Mouse (Mus musculus) midbrain, embryonic 14.5 days (tissue): ENCODE results near the gene Dlgap1. TPM values are rescaled to one million over a fixed set of nuclear protein-coding genes. Genes with fewer than 3 reads are reported as not detected.

Source experiments
- ATAC-seq: fragments of 200-750 bp; cut with Nextera tagmentation; 2 replicates; pipeline ENCODE4 v1.8.0; 2017; ENCODE audit warnings: moderate number of reproducible peaks, moderate library complexity; ENCODE audit not compliant: low FRiP score, low TSS enrichment
- DNase-seq: peaks from one replicate; pipeline ENCODE4 v3.0.0-alpha.2; 2015
- H3K27ac ChIP-seq: fragments of 300-500 bp; sonication (generic); replicated peaks from 2 replicates; pipeline ENCODE4 v1.5.1; 2014; ENCODE audit warnings: mild to moderate bottlenecking, low read depth, low read length, moderate library complexity
- H3K27me3 ChIP-seq: fragments of 300-500 bp; sonication (generic); 2 replicates; pipeline ENCODE4 v1.6.1; 2014; ENCODE audit warnings: low read length, control low read depth, mixed read lengths; ENCODE audit not compliant: control insufficient read depth, insufficient read depth
- H3K36me3 ChIP-seq: fragments of 300-500 bp; sonication (generic); 2 replicates; pipeline ENCODE4 v1.6.1; 2014; ENCODE audit warnings: low read length, control low read depth; ENCODE audit not compliant: control insufficient read depth, insufficient read depth
- H3K4me1 ChIP-seq: fragments of 300-500 bp; sonication (generic); 2 replicates; pipeline ENCODE4 v1.6.1; 2014; ENCODE audit warnings: mild to moderate bottlenecking, antibody characterized with exemption, low read length, control low read depth; ENCODE audit not compliant: control insufficient read depth, insufficient read depth
- H3K4me2 ChIP-seq: fragments of 300-500 bp; sonication (generic); 2 replicates; pipeline ENCODE4 v1.6.1; 2014; ENCODE audit warnings: mild to moderate bottlenecking, low read length, moderate library complexity
- H3K4me3 ChIP-seq: fragments of 300-500 bp; sonication (generic); replicated peaks from 2 replicates; pipeline ENCODE4 v1.5.1; 2014; ENCODE audit warnings: low read depth, low read length
- H3K9ac ChIP-seq: fragments of 300-500 bp; sonication (generic); replicated peaks from 2 replicates; pipeline ENCODE4 v1.6.1; 2014; ENCODE audit warnings: mild to moderate bottlenecking, low read length, moderate library complexity
- H3K9me3 ChIP-seq: fragments of 300-500 bp; sonication (generic); 2 replicates; pipeline ENCODE4 v1.6.1; 2016; ENCODE audit warnings: low read length, control low read depth, mixed read lengths; ENCODE audit not compliant: control insufficient read depth
- WGBS: fragments of 180-500 bp; shearing (Covaris S2); extraction: QIAGEN DNeasy Blood & Tissue Kit; methylation state at CpG from one replicate; pipeline ENCODE4 v1.1.7; 2014; 5-methylcytosine and 5-hydroxymethylcytosine counted together
- polyA plus RNA-seq: library from polyadenylated mRNA; unstranded; fragments of >200 nt; fragmentation: Nextera tagmentation; extraction: Ambion mirVana; gene quantifications from 2 replicates; pipeline ENCODE4 v1.2.1, GENCODE M21; 2014

Dlgap1 gene
- polyA plus RNA-seq, 1 experiment from 2014 or later, result 15.7 TPM

- H3K4me2 ChIP-seq, result no peak overlapping the region
- no peaks in the 10 kb centered on the region for H3K9me3 ChIP-seq
- no peak for ATAC-seq
- no peak overlapping the region for H3K4me3 ChIP-seq
- WGBS, result 72% methylated on average over 6 of the region's 6 CpGs
- no peak for DNase-seq
- H3K27ac ChIP-seq, result no peak overlapping the region
- H3K27me3 ChIP-seq, result no peaks in the 10 kb centered on the region
- no peaks in the 10 kb centered on the region for H3K4me1 ChIP-seq
- H3K9ac ChIP-seq, result no peak overlapping the region
- no peaks in the 10 kb centered on the region for H3K36me3 ChIP-seq
Measured at GRCm38 (mm10) chr17:70004628-70005027, 35.8 kb downstream of the Dlgap1 start.

GRCm38 (mm10) chr17:70007607-70008006 is 38.7 kb downstream of the Dlgap1 start:
- WGBS, result 91% methylated on average over 5 of the region's 5 CpGs
- H3K4me2 ChIP-seq, result no peak overlapping the region
- no peaks in the 10 kb centered on the region for H3K27me3 ChIP-seq
- no peaks in the 10 kb centered on the region for H3K36me3 ChIP-seq
- DNase-seq (no peak), ATAC-seq (no peak)
- H3K27ac ChIP-seq, result no peak overlapping the region
- no peaks in the 10 kb centered on the region for H3K4me1 ChIP-seq
- H3K9ac ChIP-seq, result no peak overlapping the region
- no peaks in the 10 kb centered on the region for H3K9me3 ChIP-seq
- H3K4me3 ChIP-seq, result no peak overlapping the region

GRCm38 (mm10) chr17:70016511-70016910 is 47.6 kb downstream of the Dlgap1 start:
- Histone ChIP-seq H3K9me3 (no peaks in the 10 kb centered on the region), H3K4me3 (no peak overlapping the region), H3K27me3 (no peaks in the 10 kb centered on the region), H3K27ac (no peak overlapping the region), H3K4me1 (no peaks in the 10 kb centered on the region), H3K36me3 (no peaks in the 10 kb centered on the region), H3K4me2 (no peak overlapping the region), H3K9ac (no peak overlapping the region)
- no peak for ATAC-seq
- 68% methylated on average over 7 of the region's 7 CpGs for WGBS
- DNase-seq, result no peak

GRCm38 (mm10) chr17:70020376-70020775 is 51.5 kb downstream of the Dlgap1 start:
- no peak overlapping the region for H3K4me3 ChIP-seq
- DNase-seq (no peak), ATAC-seq (no peak)
- WGBS, result 70% methylated on average over 4 of the region's 4 CpGs
- no peak overlapping the region for H3K9ac ChIP-seq
- no peaks in the 10 kb centered on the region for H3K9me3 ChIP-seq
- no peaks in the 10 kb centered on the region for H3K4me1 ChIP-seq
- H3K4me2 ChIP-seq, result no peak overlapping the region
- H3K27me3 ChIP-seq, result no peaks in the 10 kb centered on the region
- H3K36me3 ChIP-seq, result no peaks in the 10 kb centered on the region
- no peak overlapping the region for H3K27ac ChIP-seq

GRCm38 (mm10) chr17:70022618-70023017 is 53.7 kb downstream of the Dlgap1 start:
- no peak for DNase-seq
- Histone ChIP-seq H3K36me3 (no peaks in the 10 kb centered on the region), H3K4me2 (no peak overlapping the region), H3K27me3 (no peaks in the 10 kb centered on the region), H3K9me3 (no peaks in the 10 kb centered on the region), H3K27ac (no peak overlapping the region), H3K4me3 (no peak overlapping the region), H3K9ac (no peak overlapping the region), H3K4me1 (no peaks in the 10 kb centered on the region)
- ATAC-seq, result no peak
- WGBS, result 48% methylated on average over 2 of the region's 2 CpGs

- Histone ChIP-seq H3K27me3 (no peaks in the 10 kb centered on the region), H3K4me2 (no peak overlapping the region), H3K9me3 (no peaks in the 10 kb centered on the region), H3K36me3 (no peaks in the 10 kb centered on the region), H3K4me3 (no peak overlapping the region), H3K27ac (no peak overlapping the region), H3K9ac (no peak overlapping the region), H3K4me1 (no peaks in the 10 kb centered on the region)
- DNase-seq (peak; percentile 1), ATAC-seq (no peak)
- 76% methylated on average over 2 of the region's 2 CpGs for WGBS
Measured at GRCm38 (mm10) chr17:70034862-70035261, 66.0 kb downstream of the Dlgap1 start.

GRCm38 (mm10) chr17:70040751-70041430 is 72.0 kb downstream of the Dlgap1 start:
- Histone ChIP-seq H3K4me3 (no peak overlapping the region), H3K9ac (no peak overlapping the region), H3K27me3 (no peaks in the 10 kb centered on the region), H3K36me3 (no peaks in the 10 kb centered on the region), H3K4me2 (no peak overlapping the region), H3K4me1 (no peaks in the 10 kb centered on the region), H3K27ac (no peak overlapping the region), H3K9me3 (no peaks in the 10 kb centered on the region)
- WGBS, result 84% methylated on average over 7 of the region's 7 CpGs
- no peak for ATAC-seq
- DNase-seq, result no peak

GRCm38 (mm10) chr17:70068281-70068680 is 99.4 kb downstream of the Dlgap1 start:
- Histone ChIP-seq H3K27me3 (no peaks in the 10 kb centered on the region), H3K9ac (no peak overlapping the region), H3K9me3 (no peaks in the 10 kb centered on the region), H3K36me3 (no peaks in the 10 kb centered on the region), H3K27ac (no peak overlapping the region), H3K4me3 (no peak overlapping the region), H3K4me2 (no peak overlapping the region), H3K4me1 (no peaks in the 10 kb centered on the region)
- 90% methylated on average over 6 of the region's 6 CpGs for WGBS
- DNase-seq, result no peak
- ATAC-seq, result no peak

- no peak overlapping the region for H3K9ac ChIP-seq
- H3K4me3 ChIP-seq, result no peak overlapping the region
- H3K36me3 ChIP-seq, result no peaks in the 10 kb centered on the region
- H3K27ac ChIP-seq, result no peak overlapping the region
- no peaks in the 10 kb centered on the region for H3K4me1 ChIP-seq
- no peaks in the 10 kb centered on the region for H3K27me3 ChIP-seq
- H3K9me3 ChIP-seq, result no peaks in the 10 kb centered on the region
- H3K4me2 ChIP-seq, result no peak overlapping the region
- ATAC-seq, result no peak
- WGBS, result 48% methylated on average over 2 of the region's 2 CpGs
- peak; percentile 47 for DNase-seq
Measured at GRCm38 (mm10) chr17:70072066-70072465, 103.2 kb downstream of the Dlgap1 start.
